Mouse (Mus musculus): ENCODE data around the gene Clasrp. TPM values are rescaled to one million over a fixed set of nuclear protein-coding genes. Genes with fewer than 3 reads are reported as not detected.

Gene Clasrp
- polyA plus RNA-seq, 2 experiments: 46.5 to 174 TPM

GRCm38 (mm10) chr7:19562643-19563410 lies 41.5 kb downstream of the Clasrp start, which contains the start of gene Ppp1r37:
Ppp1r37 (minus strand) TSS chr7:19563076.
- Histone ChIP-seq H3K4me2 (replicated peaks; ENCODE audit: low read depth, low read length, severe bottlenecking) (peak within 1 kb of the TSS; percentile 62), H3K4me1 (ENCODE audit: control insufficient read depth, insufficient read depth, low read length) (peaks cover 25% of the 10 kb centered on the region), H3K9me3 (ENCODE audit: control insufficient read depth, low read length) (no peaks in the 10 kb centered on the region), H3K36me3 (ENCODE audit: control insufficient read depth, insufficient read depth, low read length) (peaks cover 19% of the 10 kb centered on the region), H3K4me3 (replicated peaks; ENCODE audit: low read length) (peak within 1 kb of the TSS; percentile 80), H3K27ac (replicated peaks; ENCODE audit: low read depth, low read length) (peak within 1 kb of the TSS; percentile 94), H3K27me3 (ENCODE audit: control insufficient read depth, insufficient read depth, low read length) (no peaks in the 10 kb centered on the region), H3K9ac (ENCODE audit: low read depth, low read length, severe bottlenecking) (peak within 1 kb of the TSS; percentile 95)
- no peak for TF ChIP-seq POLR2A (IDR thresholded peaks at IDR 0.05; ENCODE audit: borderline replicate concordance, extremely low read depth, insufficient read depth, insufficient read length)
- DNase-seq (ENCODE audit: low spot score) (no peak), ATAC-seq (ENCODE audit: low FRiP score, low read depth) (peak; percentile 18; the same call in 1 of the 2 replicates)
- 1% methylated on average over 19 of the region's 19 CpGs for WGBS

DNA sequence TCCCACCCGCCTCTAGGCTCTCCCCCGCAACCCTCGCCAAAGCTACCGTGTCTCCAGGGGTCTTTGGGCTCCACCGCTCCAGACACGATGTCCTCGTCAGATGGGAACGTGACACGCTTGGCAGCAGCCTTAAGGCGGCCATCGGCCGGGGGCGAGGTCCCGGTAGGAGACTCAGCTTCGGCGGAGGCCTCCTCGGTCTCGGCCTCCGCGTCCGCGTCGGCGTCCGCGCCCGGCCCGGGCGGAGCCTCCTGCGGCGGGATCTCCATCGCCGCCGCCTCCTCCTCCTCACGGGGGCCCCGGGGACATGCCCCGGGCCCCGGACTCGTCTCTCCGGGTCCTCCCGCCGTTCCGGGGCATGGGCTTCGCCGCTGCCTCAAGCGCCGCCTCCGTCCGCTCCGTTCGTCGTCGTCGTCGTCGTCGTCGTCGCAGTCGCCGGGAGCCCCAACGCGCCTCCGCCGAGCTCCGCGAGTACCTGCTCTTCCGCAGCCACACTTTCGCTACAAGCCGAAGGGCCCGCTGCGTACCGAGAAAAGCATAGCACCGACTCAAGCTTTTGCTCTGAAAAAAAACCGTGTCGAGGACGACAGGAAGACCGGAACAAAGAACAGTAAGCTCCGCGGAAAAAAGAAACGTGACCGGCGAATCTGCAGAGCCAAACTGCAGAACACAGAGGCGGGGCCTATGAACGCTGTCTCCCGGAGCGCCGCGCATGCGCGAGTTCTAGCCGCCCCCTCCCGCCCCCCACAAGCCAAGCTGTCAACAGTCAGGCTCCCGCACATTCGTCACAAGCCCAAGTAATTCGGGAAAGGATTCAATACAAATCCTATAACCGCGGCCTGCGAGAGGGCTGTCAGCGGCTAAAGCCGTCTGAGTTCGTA lies 42.3 kb downstream of the Clasrp start:
- peak overlapping the region; percentile 95 for H3K9ac ChIP-seq (ENCODE audit: low read depth, low read length, severe bottlenecking)
- peaks cover 25% of the 10 kb centered on the region for H3K4me1 ChIP-seq (ENCODE audit: control insufficient read depth, insufficient read depth, low read length)
- H3K9me3 ChIP-seq (ENCODE audit: control insufficient read depth, low read length): no peaks in the 10 kb centered on the region
- H3K27ac ChIP-seq (replicated peaks; ENCODE audit: low read depth, low read length): peak overlapping the region; percentile 94
- DNase-seq (ENCODE audit: low spot score): peak; percentile 98
- whole genome bisulfite sequencing: under 1% methylated on average over 102 of the region's 102 CpGs
- H3K36me3 ChIP-seq (ENCODE audit: control insufficient read depth, insufficient read depth, low read length): peaks cover 19% of the 10 kb centered on the region
- peak; percentile 92 for ATAC-seq (ENCODE audit: low FRiP score, low read depth)
- peak overlapping the region; percentile 62 for H3K4me2 ChIP-seq (replicated peaks; ENCODE audit: low read depth, low read length, severe bottlenecking)
- peak; percentile 53; the same call in 1 of the 2 replicates for TF ChIP-seq POLR2A (IDR thresholded peaks at IDR 0.05; ENCODE audit: borderline replicate concordance, extremely low read depth, insufficient read depth, insufficient read length)
- H3K4me3 ChIP-seq (replicated peaks; ENCODE audit: low read length): peak overlapping the region; percentile 80
- no peaks in the 10 kb centered on the region for H3K27me3 ChIP-seq (ENCODE audit: control insufficient read depth, insufficient read depth, low read length)

GRCm38 (mm10) chr7:19561431-19561764 lies 42.9 kb downstream of the Clasrp start:
- no peak for DNase-seq (ENCODE audit: low spot score)
- WGBS: under 1% methylated on average over 11 of the region's 11 CpGs
- no peak for ATAC-seq (ENCODE audit: low FRiP score, low read depth)
- Histone ChIP-seq H3K4me2 (replicated peaks; ENCODE audit: low read depth, low read length, severe bottlenecking) (peak overlapping the region; percentile 62), H3K36me3 (ENCODE audit: control insufficient read depth, insufficient read depth, low read length) (peaks cover 19% of the 10 kb centered on the region), H3K9ac (ENCODE audit: low read depth, low read length, severe bottlenecking) (peak overlapping the region; percentile 95), H3K4me3 (replicated peaks; ENCODE audit: low read length) (peak overlapping the region; percentile 80), H3K27ac (replicated peaks; ENCODE audit: low read depth, low read length) (peak overlapping the region; percentile 94; the same call in 1 of the 2 replicates), H3K4me1 (ENCODE audit: control insufficient read depth, insufficient read depth, low read length) (peaks cover 25% of the 10 kb centered on the region), H3K9me3 (ENCODE audit: control insufficient read depth, low read length) (no peaks in the 10 kb centered on the region), H3K27me3 (ENCODE audit: control insufficient read depth, insufficient read depth, low read length) (no peaks in the 10 kb centered on the region)
- no peak for TF ChIP-seq POLR2A (IDR thresholded peaks at IDR 0.05; ENCODE audit: borderline replicate concordance, extremely low read depth, insufficient read depth, insufficient read length)

- H3K27ac ChIP-seq (replicated peaks; ENCODE audit: low read depth, low read length): 0 out of 2 replicates have a peak overlapping the region, but pooled peaks have one; percentile 94
- H3K27me3 ChIP-seq (ENCODE audit: control insufficient read depth, insufficient read depth, low read length): no peaks in the 10 kb centered on the region
- ATAC-seq (ENCODE audit: low FRiP score, low read depth) (no peak), DNase-seq (ENCODE audit: low spot score) (no peak)
- H3K9me3 ChIP-seq (ENCODE audit: control insufficient read depth, low read length): no peaks in the 10 kb centered on the region
- 18% methylated on average over 11 of the region's 11 CpGs for WGBS
- peaks cover 20% of the 10 kb centered on the region for H3K36me3 ChIP-seq (ENCODE audit: control insufficient read depth, insufficient read depth, low read length)
- TF ChIP-seq POLR2A (IDR thresholded peaks at IDR 0.05; ENCODE audit: borderline replicate concordance, extremely low read depth, insufficient read depth, insufficient read length): no peak
- H3K4me3 ChIP-seq (replicated peaks; ENCODE audit: low read length): peak overlapping the region; percentile 80
- H3K9ac ChIP-seq (ENCODE audit: low read depth, low read length, severe bottlenecking): peak overlapping the region; percentile 95
- H3K4me2 ChIP-seq (replicated peaks; ENCODE audit: low read depth, low read length, severe bottlenecking): peak overlapping the region; percentile 62
- H3K4me1 ChIP-seq (ENCODE audit: control insufficient read depth, insufficient read depth, low read length): peaks cover 25% of the 10 kb centered on the region
Observed at GRCm38 (mm10) chr7:19560491-19561260, 43.6 kb downstream of the Clasrp start.
